7 mouse cellular contexts compared by ENCODE assay signal in the genomic region with DNA sequence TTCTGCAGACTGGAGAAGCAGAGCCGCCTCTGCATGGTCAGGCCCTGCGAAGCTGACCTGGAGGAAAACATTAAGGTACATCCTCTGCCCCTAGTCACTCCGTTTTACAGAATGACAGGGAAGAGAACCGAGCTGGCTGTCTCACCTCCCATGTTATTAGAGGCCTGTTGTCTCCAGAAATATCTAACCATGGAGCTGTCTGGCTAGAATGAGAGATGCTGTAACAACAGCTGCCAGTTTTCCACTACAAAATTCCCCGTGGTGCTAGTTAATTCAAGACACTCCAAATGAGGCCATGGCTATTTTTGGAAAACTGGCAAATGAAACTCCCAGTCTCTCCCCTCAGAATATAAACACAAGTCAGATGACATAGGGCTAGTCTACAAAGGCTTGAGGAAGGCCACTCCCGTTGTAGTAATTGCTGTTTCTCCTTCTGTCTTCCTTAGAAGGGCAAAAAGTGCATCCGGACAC. TPM values are rescaled to one million over a fixed set of nuclear protein-coding genes. Genes with fewer than 3 reads are reported as not detected.
DNase-seq lines count a peak whose midpoint lies in the region; ATAC-seq and TF ChIP-seq lines count a peak whose summit lies in the region.

No protein-coding gene starts in this region.

- WGBS in embryonic facial prominence, embryonic 12.5 days, result 47% methylated on average over 7 of the region's 7 CpGs
- 28% methylated on average over 7 of the region's 7 CpGs for WGBS in heart, embryonic 15.5 days
- WGBS in lung, embryonic 14.5 days, result 34% methylated on average over 7 of the region's 7 CpGs

- no peaks in the 10 kb centered on the region for H3K9me3 ChIP-seq in embryonic facial prominence, embryonic 12.5 days
- no peaks in the 10 kb centered on the region for H3K9me3 ChIP-seq in heart, embryonic 15.5 days (replicated peaks)
- no peaks in the 10 kb centered on the region for H3K9me3 ChIP-seq in lung, embryonic 14.5 days (ENCODE audit: low read depth, low read length)

- no peaks in the 10 kb centered on the region for H3K27me3 ChIP-seq in embryonic facial prominence, embryonic 12.5 days
- H3K27me3 ChIP-seq in heart, embryonic 15.5 days, result no peaks in the 10 kb centered on the region
- no peaks in the 10 kb centered on the region for H3K27me3 ChIP-seq in lung, embryonic 14.5 days (ENCODE audit: insufficient read depth, low read length)

- H3K4me1 ChIP-seq in embryonic facial prominence, embryonic 12.5 days, result peaks cover 31% of the 10 kb centered on the region
- peaks cover 42% of the 10 kb centered on the region for H3K4me1 ChIP-seq in heart, embryonic 15.5 days (replicated peaks)
- H3K4me1 ChIP-seq in lung, embryonic 14.5 days (ENCODE audit: insufficient read depth), result peaks cover 27% of the 10 kb centered on the region

- ATAC-seq in embryonic facial prominence, embryonic 12.5 days (ENCODE audit: insufficient number of reproducible peaks, insufficient read depth, low FRiP score, low TSS enrichment), result no peak
- ATAC-seq in heart, embryonic 15.5 days (replicated peaks; ENCODE audit: insufficient number of reproducible peaks, insufficient read depth, low FRiP score, low read depth), result no peak
- peak; percentile 7 for ATAC-seq in lung, embryonic 14.5 days (ENCODE audit: insufficient read depth)

- peak overlapping the region; percentile 72 for H3K4me2 ChIP-seq in embryonic facial prominence, embryonic 12.5 days (replicated peaks)
- H3K4me2 ChIP-seq in heart, embryonic 15.5 days, result peak overlapping the region; percentile 80
- peak overlapping the region; percentile 76 for H3K4me2 ChIP-seq in lung, embryonic 14.5 days

- H3K4me3 ChIP-seq in embryonic facial prominence, embryonic 12.5 days, result peak overlapping the region; percentile 61
- H3K4me3 ChIP-seq in heart, embryonic 15.5 days, result peak overlapping the region; percentile 71
- peak overlapping the region; percentile 74 for H3K4me3 ChIP-seq in lung, embryonic 14.5 days (ENCODE audit: low read depth, low read length)

- no peak overlapping the region for H3K9ac ChIP-seq in embryonic facial prominence, embryonic 12.5 days
- peak overlapping the region; percentile 88 for H3K9ac ChIP-seq in heart, embryonic 15.5 days
- peak overlapping the region; percentile 78; the same call in 1 of the 2 replicates for H3K9ac ChIP-seq in lung, embryonic 14.5 days

- DNase-seq in adipocyte (ENCODE audit: low spot score), result peak; percentile 11
- DNase-seq in lung, embryonic 14.5 days, result peak; percentile 88
- no peak for DNase-seq in right cerebral cortex, postnatal 4 days
- no peak for DNase-seq in ovary, postnatal 14 days (ENCODE audit: low spot score)
- no peak for DNase-seq in T-cell, adult 2 months (ENCODE audit: low spot score)

- H3K36me3 ChIP-seq in embryonic facial prominence, embryonic 12.5 days, result no peaks in the 10 kb centered on the region
- no peaks in the 10 kb centered on the region; the same call in 1 of the 2 replicates for H3K36me3 ChIP-seq in heart, embryonic 15.5 days
- H3K36me3 ChIP-seq in lung, embryonic 14.5 days (ENCODE audit: insufficient read depth), result peaks cover 4% of the 10 kb centered on the region; the same call in 1 of the 2 replicates

- H3K27ac ChIP-seq in embryonic facial prominence, embryonic 12.5 days, result 0 out of 2 replicates have a peak overlapping the region, but pooled peaks have one; percentile 60
- H3K27ac ChIP-seq in heart, embryonic 15.5 days, result peak overlapping the region; percentile 99
- H3K27ac ChIP-seq in lung, embryonic 14.5 days (ENCODE audit: low read depth), result peak overlapping the region; percentile 96; the same call in 1 of the 2 replicates

- no peak for TF ChIP-seq CTCF in lung, embryonic 14.5 days (IDR thresholded peaks at IDR 0.05; ENCODE audit: low read depth)

RNA-seq across cellular contexts. Expression of a gene that starts 1.7 kb away (rescaled TPM):
- 9.6 and 10.5 TPM in 2 replicates for polyA plus RNA-seq in embryonic facial prominence, embryonic 12.5 days (2016; fragmentation: Nextera tagmentation; extraction: Ambion mirVana)
- 29.4 and 40.2 TPM in 2 replicates for polyA plus RNA-seq in heart, embryonic 15.5 days (2015; fragmentation: Nextera tagmentation; extraction: Ambion mirVana)
- polyA plus RNA-seq in lung, embryonic 14.5 days (2014; fragmentation: Nextera tagmentation; extraction: Ambion mirVana), result 9.8 and 10.5 TPM in 2 replicates

Comparison
In these comparisons a context has a peak if more than half of its experiments do, and no peak if none do; other contexts are left out.
1. DNase-seq: peak in adipocyte (single experiment) and lung, embryonic 14.5 days (single experiment); none in right cerebral cortex, postnatal 4 days (single experiment), ovary, postnatal 14 days (single experiment) and T-cell, adult 2 months (single experiment).
2. Peak in every context shown above with its lines, with median percentiles within 50 percentile points of each other: H3K27ac ChIP-seq, H3K4me2 ChIP-seq and H3K4me3 ChIP-seq.